Mouse (Mus musculus) hematopoietic stem cell, adult 5-6 weeks (primary cell): Measurements from ENCODE around the gene Btbd1. TPM values are rescaled to one million over a fixed set of nuclear protein-coding genes. Genes with fewer than 3 reads are reported as not detected.
A peak's percentile ranks its signal among the peaks of the same experiment; 100 is the strongest.

ENCODE experiments used
- ATAC-seq, 2 experiments: fragments of 125-278 bp in 1 of 2; replicated peaks in 1 of 2; 2 replicates each; pipeline ENCODE4 v1.8.0; 2016 to 2017; ENCODE audit warnings: inconsistent platforms in 2 of 2, mild to moderate bottlenecking in 2 of 2, moderate number of reproducible peaks in 2 of 2, low read depth in 1 of 2, moderate TSS enrichment in 1 of 2; ENCODE audit not compliant: low FRiP score in 2 of 2, poor library complexity in 2 of 2, severe bottlenecking in 2 of 2, insufficient read depth in 1 of 2, low TSS enrichment in 1 of 2
- total RNA-seq: library from RNA; stranded (forward); fragments of 172-1452, 232-1000 nt; gene quantifications from 2 replicates; pipeline ENCODE4 v1.2.3, GENCODE M21; 2017

Btbd1 gene
- 90.9 and 142 TPM in 2 replicates for total RNA-seq

DNA sequence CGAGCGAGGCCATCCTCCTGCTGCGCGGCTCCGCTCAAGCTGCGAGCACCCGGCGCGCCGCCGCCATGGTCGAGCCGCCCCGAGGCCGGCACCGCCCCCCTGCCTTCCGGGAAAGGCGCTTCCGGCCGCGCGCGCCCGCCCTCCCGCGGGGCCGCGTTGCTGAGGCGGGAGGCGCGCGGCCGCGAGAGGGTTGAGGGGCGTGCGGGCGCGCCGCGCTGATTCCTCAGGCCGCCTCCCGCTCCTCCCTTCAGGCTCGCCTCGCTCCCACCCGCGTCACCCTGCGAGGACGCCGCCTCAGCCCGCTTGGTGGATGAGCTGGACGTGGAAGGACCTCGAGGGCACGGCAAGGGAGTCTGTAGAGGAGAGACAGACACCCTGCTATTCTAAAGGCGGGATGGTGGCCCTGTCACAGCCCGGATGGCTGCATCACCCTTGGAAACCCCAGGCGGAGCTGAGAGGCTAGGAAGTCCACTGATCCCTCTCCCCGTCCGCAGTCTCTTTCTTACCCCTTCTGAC, at the start of gene Btbd1:
Gene Btbd1 (minus strand): TSS at position 53 of the 516 bp plus-strand sequence.
- peak; percentile 55 to 78 for ATAC-seq

DNA sequence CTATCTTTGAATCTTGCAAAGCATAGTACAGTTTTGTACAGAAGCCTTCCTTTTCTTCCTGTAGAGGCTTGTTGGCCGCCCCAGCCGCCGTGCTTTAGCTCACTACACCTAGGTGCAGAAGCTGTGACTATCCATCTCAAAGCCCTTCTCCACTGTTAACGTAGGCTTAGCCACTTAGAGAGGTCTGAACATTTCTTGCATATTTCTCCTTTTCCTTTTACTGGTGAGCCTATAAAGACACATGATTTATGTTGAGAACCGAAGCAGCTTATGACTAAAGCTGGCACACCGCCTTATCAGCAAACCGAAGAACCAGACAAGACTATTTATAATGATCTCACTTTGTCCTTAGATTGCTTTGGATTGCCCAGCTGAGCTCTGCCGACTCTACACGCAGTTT, 46.1 kb upstream of the Btbd1 start:
- ATAC-seq: no peak

DNA sequence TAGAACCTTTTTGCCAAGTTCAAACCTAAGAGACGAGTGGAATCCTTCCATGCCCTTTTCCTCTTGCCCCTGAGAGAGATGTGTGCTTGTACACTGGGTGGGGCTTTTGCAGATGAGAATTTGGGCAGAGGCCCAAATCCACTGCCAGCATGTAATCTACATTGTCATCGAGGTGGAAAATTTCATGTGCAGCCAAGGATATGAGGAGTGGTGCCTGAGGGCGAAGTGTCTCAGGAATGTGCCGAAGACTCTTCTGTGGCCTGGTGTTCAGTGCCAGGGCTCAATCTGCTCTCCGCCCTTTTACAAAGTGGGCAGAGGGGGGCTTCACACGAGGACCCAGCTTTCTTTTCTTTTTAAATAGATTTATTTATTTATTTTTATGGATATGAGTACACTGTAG, 45.4 kb upstream of the Btbd1 start:
- ATAC-seq: no peak

DNA sequence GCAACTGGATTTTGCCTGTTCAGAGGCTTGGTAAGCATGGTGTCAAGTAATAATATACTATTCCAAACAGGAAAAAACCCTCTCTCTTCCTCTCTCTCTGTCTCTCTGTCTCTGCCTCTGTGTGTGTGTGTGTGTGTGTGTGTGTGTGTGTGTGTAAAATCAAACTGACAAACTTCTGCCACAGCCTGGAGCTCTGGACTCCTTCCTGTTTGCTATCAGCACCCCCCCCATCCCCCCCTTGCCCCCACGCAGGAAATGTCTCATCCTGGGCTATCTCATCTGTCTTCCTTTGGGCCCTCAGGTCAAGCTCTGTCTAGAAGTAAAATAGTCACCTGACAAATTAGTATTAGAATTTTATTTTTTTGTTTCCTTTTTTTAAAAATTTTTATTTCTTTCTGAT, 44.6 kb upstream of the Btbd1 start:
- no peak for ATAC-seq

DNA sequence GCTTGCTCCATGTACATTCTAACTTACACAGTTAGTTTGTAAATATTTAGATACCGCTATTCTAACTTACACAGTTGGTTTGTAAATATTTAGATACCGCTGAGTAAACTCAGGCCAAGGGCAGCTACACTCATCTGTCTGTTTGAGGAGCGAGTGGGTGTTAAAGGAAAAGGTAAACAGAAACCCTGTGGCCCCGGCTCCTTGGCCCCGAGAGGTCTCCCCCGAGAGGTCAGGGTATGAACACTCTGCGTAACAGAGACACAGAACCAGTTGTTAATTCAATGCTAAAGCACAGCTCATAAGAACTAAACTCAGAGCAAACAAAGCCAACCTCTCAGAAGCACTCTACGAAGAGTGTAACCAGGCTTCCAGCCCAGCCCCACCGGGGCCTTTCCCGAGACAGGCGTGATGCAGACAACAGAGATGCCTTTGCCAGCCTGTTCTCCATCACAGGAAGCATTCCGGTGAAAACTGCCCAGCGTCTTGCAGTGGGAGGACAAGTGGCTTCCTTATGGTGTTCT, 43.3 kb upstream of the Btbd1 start:
- no peak for ATAC-seq

DNA sequence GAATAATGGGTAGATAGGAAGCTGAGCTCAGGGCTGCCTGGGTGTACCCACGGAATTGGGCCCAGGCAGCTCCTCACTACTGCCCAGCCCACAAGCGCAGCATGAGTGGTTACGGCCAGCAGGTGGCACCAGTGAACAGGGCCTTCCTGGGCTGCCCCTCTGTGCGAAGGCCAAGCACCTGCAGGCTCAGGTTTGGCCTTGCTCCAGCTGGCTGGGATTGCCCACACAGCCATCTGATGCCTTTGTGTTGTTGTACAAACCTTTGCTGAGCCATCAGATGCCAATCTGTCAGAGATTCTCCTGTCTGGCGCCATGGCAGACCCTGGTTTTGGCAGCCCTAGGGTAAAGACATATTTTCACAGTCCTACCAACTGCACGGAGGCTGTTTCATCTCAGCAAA, 38.9 kb upstream of the Btbd1 start:
- peak; percentile 75 to 76 for ATAC-seq

DNA sequence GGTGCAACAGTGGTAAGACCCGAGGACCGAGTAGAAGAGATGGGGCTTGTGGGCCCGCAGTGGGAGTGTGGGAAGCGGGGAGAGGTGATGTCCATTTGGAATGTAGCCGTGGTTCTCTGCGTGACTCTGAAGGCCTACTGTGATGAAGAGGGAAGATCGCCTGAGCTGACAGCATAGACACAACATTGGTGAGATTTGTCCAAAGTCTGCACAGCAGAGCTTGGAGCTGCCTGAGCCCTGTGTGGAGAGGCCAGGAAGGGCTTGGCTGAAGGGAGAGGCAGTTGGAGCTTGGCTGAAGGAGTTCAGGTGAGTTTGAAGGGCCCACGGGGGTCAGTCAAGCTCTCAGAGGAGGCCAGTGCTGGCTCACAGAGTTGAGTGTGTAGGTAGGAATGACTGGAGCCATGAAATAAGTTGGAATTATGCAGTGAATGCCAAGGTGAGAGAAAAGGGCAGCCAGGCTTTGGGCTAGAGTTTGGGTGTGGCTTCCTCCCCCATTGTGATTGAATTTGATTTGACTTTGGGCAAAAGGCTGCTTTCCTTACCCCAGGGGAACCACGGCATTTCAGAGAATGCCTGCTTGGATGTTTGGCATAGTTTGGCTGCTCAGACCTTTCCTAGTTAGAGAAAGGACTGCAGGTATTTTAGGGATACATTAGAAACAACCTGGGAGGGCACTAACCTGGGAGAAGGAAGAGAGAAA, 38.1 kb upstream of the Btbd1 start:
- no peak for ATAC-seq

DNA sequence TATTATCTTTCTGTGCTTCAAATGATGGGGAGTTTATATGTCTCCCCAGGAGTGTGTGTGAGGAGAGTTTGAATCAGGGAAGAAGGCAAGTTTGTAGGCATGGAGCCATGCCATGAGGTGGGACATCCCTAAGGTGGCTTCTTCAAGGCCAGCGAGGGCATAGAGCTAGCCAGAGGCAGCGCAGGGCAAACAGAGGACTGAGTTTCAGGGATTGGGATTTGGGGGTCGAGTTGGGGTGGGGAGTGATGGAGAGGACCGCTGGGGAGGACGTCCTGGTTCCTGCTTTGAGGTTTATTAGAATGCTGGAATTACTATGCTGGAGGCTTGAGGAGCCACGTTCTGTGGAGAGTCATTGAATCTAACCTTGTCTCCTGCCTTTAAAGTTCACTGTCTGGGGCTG, 36.7 kb upstream of the Btbd1 start:
- no peak for ATAC-seq

DNA sequence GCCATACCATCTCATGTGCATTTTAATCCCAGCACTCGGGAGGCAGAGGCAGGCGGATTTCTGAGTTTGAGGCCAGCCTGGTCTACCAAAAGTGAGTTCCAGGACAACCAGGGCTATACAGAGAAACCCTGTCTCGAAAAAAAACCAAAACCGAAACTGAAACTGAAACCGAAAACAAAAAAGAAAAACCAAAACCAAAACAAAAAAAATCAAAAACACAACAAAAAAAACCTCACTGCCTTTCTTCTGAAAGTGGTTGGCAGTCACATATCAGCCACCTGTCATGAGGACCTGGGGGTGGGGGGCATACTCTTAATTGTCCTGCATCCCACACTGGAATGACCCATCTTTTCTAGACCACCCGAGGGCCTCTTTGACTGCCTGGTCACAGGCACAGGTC, 35.3 kb upstream of the Btbd1 start:
- ATAC-seq: no peak

DNA sequence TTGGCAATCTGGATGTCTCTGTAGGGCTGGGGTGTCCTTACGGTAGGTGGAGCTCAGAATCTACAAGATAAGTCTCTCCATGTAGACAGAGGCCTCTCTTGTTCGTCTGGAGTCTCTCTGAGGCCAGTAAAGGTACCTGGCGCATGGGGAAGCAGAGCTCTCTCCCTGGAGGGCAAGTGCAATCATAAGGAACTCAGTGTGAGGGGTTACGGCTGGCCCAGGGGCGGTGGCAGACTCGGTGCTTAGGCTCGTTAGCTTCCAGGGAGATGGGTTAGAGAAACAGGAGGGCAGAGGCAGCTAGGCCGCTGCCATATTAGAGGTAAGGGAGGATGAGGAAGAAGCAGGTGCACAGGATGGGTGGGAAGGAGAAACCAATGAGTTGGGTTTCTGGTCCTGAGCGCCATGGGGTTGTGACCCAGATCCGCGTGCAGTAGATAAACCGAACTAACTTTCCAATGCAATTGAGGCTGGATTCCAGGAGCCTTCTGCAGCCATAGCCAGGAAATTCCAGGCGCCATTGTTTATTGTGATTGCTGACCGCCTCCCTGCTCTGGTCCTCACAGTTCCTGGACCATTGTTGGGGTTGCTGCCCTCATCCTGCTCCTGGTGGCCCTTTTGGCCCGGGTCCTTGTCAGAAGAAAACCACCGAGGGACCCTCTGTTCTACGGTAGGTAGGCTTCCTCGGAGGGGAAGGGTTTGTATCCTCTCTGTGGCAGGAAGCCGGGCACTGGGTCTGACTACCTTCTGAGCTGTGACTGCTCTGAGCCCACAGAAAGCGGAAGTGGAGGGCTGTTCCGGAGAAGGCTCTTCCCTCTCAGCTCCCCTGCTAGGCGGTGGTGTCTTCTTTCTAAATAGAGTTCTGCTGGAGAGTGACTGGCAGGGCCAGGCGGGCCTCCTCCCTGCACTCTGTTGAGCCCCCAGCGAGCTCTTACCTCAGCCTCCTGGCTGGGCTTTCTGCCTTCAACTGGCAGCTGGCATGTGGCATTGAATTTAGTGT, 33.7 kb upstream of the Btbd1 start:
- ATAC-seq: peak; percentile 55 to 68

DNA sequence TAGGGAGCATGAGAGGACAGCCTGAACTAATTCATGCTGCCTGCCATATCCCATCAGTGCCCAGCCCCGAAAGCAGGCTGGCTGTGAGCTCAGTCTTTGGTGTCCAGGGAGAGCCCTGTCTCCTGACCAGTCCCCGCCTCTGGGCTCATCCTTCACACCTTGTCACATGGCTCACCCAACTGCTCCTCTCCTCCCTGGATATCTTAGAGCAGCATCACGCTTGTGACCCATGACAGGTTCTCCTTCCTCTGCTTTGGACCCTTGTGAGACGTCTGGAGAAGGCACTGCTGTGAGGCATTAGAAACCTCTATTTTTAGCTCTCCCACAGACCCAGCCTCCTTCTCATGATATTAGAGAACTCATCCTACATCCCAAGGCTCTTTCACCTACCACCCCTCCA, 32.7 kb upstream of the Btbd1 start:
- ATAC-seq: no peak

DNA sequence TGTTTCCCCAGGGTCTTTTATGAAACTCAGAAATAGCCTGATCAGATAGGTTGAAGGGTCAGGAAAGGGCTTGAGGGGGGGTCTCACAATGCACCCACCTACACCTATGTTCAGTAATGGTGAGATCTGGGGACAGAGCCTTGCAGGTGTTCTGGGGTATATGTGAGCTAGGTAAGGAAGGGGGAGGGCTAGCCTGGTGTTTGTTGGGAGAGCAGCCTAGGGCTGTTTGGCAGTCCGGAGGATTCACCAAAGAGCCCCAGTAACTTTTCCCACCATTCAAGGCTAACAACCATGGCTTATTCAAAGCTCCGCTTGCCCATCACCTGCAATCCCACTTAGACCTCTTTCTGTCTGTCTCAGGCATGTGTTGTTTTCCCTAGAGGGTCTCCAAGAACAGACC, 32.2 kb upstream of the Btbd1 start:
- ATAC-seq: no peak

DNA sequence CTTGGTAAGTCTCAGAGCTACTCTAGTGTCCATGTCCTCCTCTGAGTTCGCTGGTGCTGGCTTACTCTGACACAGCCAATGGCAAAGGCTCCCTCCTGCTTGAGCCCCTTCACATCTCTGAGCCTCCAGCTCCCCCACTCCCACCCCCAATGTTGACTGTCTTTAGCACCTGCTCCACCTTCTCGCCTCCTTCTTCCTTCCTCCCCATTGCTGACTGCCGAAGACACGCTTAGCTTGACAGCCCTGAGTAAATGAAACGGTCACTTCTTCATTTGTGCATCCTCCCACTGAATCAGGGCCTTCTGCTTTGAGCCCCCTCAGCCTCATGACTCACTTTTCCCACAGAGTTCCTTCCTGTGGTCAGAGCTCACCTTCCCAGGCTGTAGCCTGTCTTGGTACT, 31.8 kb upstream of the Btbd1 start:
- ATAC-seq: no peak; a peak in 1 of 4 replicates

DNA sequence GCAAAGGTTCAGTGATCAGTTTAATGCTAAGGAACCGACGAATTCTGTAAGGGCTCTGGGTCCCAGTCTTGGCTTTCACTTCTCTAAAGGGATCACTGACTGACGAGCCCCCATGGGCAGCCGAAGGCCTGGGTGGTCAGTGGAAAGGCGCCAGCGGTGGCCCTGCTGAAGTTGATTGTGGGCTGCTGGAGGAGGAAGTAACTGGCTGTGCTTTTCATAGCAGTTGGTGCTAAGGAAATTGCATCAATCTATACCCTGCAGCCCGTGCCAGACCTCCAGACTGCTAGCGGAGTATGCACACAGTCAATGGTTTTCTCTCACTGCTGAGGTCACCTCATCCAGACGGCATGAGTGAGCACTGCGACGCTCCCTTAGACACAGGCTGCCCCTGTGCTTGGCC, 30.8 kb upstream of the Btbd1 start:
- ATAC-seq: peak; percentile 68

DNA sequence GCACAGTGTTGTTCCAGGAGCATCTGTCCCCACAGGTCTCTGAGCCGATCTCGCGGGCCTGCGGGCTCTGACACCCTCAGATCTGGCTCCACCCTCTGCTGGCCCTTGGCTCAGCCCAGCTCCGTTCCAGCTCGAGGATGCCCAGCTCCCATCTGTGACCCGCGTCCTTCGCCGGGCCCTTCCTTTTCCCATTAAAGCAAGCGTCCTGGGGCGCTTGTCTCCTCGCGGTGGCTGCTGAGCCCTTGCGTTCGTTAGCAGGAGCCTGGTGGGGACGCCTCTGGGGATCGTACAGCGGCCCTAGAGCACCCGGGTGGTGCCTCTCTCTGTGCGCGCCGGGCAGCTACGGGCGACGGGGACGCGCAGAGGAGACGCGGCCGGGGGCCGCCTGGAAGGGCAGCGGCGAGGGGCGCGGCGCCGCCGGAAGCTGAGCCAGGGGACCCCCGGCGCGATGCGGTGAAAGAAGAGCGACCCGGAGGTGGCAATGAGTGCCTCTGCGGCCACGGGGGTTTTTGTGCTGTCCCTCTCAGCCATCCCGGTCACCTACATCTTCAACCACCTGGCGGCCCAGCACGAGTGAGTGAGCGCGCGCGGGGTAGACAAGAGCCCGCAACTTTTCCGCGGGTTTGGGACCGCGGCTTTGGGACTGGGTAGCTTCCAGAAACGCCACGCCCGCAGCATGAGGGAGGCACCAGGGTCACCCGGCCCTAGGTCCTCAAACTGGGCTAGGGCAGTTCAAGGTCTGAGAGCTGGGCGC, 29.9 kb upstream of the Btbd1 start, which contains the start of gene Tm6sf1:
Gene Tm6sf1 (plus strand): TSS at position 34 of the 754 bp plus-strand sequence.
- 0 out of 4 replicates have a peak, but pooled peaks have one; percentile 3 to 20 for ATAC-seq

DNA sequence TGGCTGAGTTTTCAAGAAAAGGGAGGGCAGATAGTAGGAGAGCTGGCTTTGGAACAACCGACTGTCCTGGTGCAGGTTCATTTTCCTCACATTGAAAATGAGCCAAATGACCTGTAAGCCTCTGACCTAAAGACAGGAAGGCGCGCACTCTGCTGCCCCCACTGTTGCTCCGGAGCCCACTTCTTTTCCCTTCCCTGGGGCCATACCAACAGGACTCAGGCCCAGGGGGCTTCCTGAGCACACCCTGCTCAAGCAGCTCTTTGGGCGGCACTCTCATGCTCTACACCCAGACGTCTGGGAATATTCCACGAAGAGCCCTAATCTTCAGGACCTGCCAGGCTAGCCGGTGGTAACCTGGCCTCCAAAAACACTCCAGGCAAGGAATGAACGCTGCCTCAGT, 29.0 kb upstream of the Btbd1 start:
- ATAC-seq: no peak

DNA sequence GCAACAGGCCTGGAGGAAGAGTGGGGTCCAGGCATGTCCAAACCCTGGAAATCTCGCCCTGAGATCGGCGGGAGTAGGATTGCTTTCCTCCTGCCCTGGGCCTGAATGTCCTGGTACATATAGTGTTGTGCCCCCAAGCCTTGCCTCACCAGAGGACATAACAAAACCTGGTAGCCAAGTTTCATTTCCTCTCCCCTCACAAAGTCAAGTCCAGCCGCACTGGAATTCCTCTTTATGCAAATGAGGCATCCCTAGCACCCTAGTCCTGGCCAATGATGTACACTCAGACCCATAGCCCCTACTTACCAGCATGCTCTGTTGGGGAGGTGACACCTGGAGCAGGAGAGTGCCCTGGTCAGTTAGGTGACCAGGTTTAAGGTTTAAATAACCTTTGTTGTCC, 27.0 kb upstream of the Btbd1 start:
- no peak for ATAC-seq
